Mouse (Mus musculus): ENCODE results near the gene Naa11. TPM values are rescaled to one million over a fixed set of nuclear protein-coding genes. Genes with fewer than 3 reads are reported as not detected.

Naa11 gene
- polyA plus RNA-seq, 1 experiment from 2014 or later, result not detected

- Histone ChIP-seq H3K4me3 (ENCODE audit: low read length) (no peak overlapping the region), H3K27ac (ENCODE audit: low read length) (no peak overlapping the region), H3K9ac (ENCODE audit: low read length) (no peak overlapping the region), H3K4me1 (replicated peaks; ENCODE audit: control insufficient read depth, insufficient read depth, low read length) (no peaks in the 10 kb centered on the region), H3K4me2 (ENCODE audit: low read depth, low read length) (no peak overlapping the region), H3K36me3 (ENCODE audit: control insufficient read depth, insufficient read depth, low read length) (no peaks in the 10 kb centered on the region), H3K27me3 (ENCODE audit: control insufficient read depth, insufficient read depth, low read depth, low read length) (no peaks in the 10 kb centered on the region), H3K9me3 (ENCODE audit: control insufficient read depth, low read length) (no peaks in the 10 kb centered on the region)
- no peak for ATAC-seq (ENCODE audit: low read depth)
- WGBS, result 87% methylated on average over 4 of the region's 4 CpGs
Measured at GRCm38 (mm10) chr5:97397585-97397984, 5.4 kb upstream of the Naa11 start.

- 37% methylated on average over 6 of the region's 6 CpGs for WGBS
- Histone ChIP-seq H3K27me3 (ENCODE audit: control insufficient read depth, insufficient read depth, low read depth, low read length) (no peaks in the 10 kb centered on the region), H3K4me1 (replicated peaks; ENCODE audit: control insufficient read depth, insufficient read depth, low read length) (peaks cover under 1% of the 10 kb centered on the region; the same call in 1 of the 2 replicates), H3K27ac (ENCODE audit: low read length) (no peak overlapping the region), H3K4me3 (ENCODE audit: low read length) (no peak overlapping the region), H3K9me3 (ENCODE audit: control insufficient read depth, low read length) (no peaks in the 10 kb centered on the region), H3K9ac (ENCODE audit: low read length) (no peak overlapping the region), H3K4me2 (ENCODE audit: low read depth, low read length) (no peak overlapping the region), H3K36me3 (ENCODE audit: control insufficient read depth, insufficient read depth, low read length) (no peaks in the 10 kb centered on the region)
- ATAC-seq (ENCODE audit: low read depth), result no peak
Measured at GRCm38 (mm10) chr5:97387622-97388021, 4.6 kb downstream of the Naa11 start.

GRCm38 (mm10) chr5:97384399-97384798 is 7.8 kb downstream of the Naa11 start:
- ATAC-seq (ENCODE audit: low read depth), result no peak
- Histone ChIP-seq H3K9ac (ENCODE audit: low read length) (no peak overlapping the region), H3K9me3 (ENCODE audit: control insufficient read depth, low read length) (no peaks in the 10 kb centered on the region), H3K4me1 (replicated peaks; ENCODE audit: control insufficient read depth, insufficient read depth, low read length) (peaks cover 3% of the 10 kb centered on the region; the same call in 1 of the 2 replicates), H3K36me3 (ENCODE audit: control insufficient read depth, insufficient read depth, low read length) (no peaks in the 10 kb centered on the region), H3K4me2 (ENCODE audit: low read depth, low read length) (no peak overlapping the region), H3K4me3 (ENCODE audit: low read length) (no peak overlapping the region), H3K27ac (ENCODE audit: low read length) (no peak overlapping the region), H3K27me3 (ENCODE audit: control insufficient read depth, insufficient read depth, low read depth, low read length) (no peaks in the 10 kb centered on the region)
- WGBS, result 57% methylated on average over 4 of the region's 4 CpGs

- Histone ChIP-seq H3K36me3 (ENCODE audit: control insufficient read depth, insufficient read depth, low read length) (no peaks in the 10 kb centered on the region), H3K4me1 (replicated peaks; ENCODE audit: control insufficient read depth, insufficient read depth, low read length) (peaks cover 3% of the 10 kb centered on the region; the same call in 1 of the 2 replicates), H3K9me3 (ENCODE audit: control insufficient read depth, low read length) (no peaks in the 10 kb centered on the region), H3K27ac (ENCODE audit: low read length) (no peak overlapping the region), H3K4me3 (ENCODE audit: low read length) (no peak overlapping the region), H3K4me2 (ENCODE audit: low read depth, low read length) (peak overlapping the region; percentile 29; the same call in 1 of the 2 replicates), H3K27me3 (ENCODE audit: control insufficient read depth, insufficient read depth, low read depth, low read length) (no peaks in the 10 kb centered on the region), H3K9ac (ENCODE audit: low read length) (no peak overlapping the region)
- ATAC-seq (ENCODE audit: low read depth), result peak; percentile 60
- WGBS, result 25% methylated on average over 14 of the region's 14 CpGs
Measured at GRCm38 (mm10) chr5:97382548-97383222, 9.5 kb downstream of the Naa11 start.

GRCm38 (mm10) chr5:97379976-97380375 is 12.2 kb downstream of the Naa11 start:
- Histone ChIP-seq H3K9ac (ENCODE audit: low read length) (no peak overlapping the region), H3K36me3 (ENCODE audit: control insufficient read depth, insufficient read depth, low read length) (no peaks in the 10 kb centered on the region), H3K9me3 (ENCODE audit: control insufficient read depth, low read length) (no peaks in the 10 kb centered on the region), H3K4me1 (replicated peaks; ENCODE audit: control insufficient read depth, insufficient read depth, low read length) (peaks cover 3% of the 10 kb centered on the region; the same call in 1 of the 2 replicates), H3K27me3 (ENCODE audit: control insufficient read depth, insufficient read depth, low read depth, low read length) (no peaks in the 10 kb centered on the region), H3K4me2 (ENCODE audit: low read depth, low read length) (no peak overlapping the region), H3K27ac (ENCODE audit: low read length) (no peak overlapping the region), H3K4me3 (ENCODE audit: low read length) (no peak overlapping the region)
- WGBS, result 54% methylated on average over 3 of the region's 3 CpGs
- ATAC-seq (ENCODE audit: low read depth), result no peak

GRCm38 (mm10) chr5:97364781-97365180 is 27.4 kb downstream of the Naa11 start:
- Histone ChIP-seq H3K4me3 (ENCODE audit: low read length) (no peak overlapping the region), H3K9me3 (ENCODE audit: control insufficient read depth, low read length) (no peaks in the 10 kb centered on the region), H3K4me2 (ENCODE audit: low read depth, low read length) (no peak overlapping the region), H3K4me1 (replicated peaks; ENCODE audit: control insufficient read depth, insufficient read depth, low read length) (no peaks in the 10 kb centered on the region), H3K9ac (ENCODE audit: low read length) (no peak overlapping the region), H3K27ac (ENCODE audit: low read length) (no peak overlapping the region), H3K27me3 (ENCODE audit: control insufficient read depth, insufficient read depth, low read depth, low read length) (no peaks in the 10 kb centered on the region), H3K36me3 (ENCODE audit: control insufficient read depth, insufficient read depth, low read length) (no peaks in the 10 kb centered on the region)
- no peak for ATAC-seq (ENCODE audit: low read depth)
- WGBS, result 58% methylated on average over 8 of the region's 8 CpGs

GRCm38 (mm10) chr5:97364252-97364651 is 27.9 kb downstream of the Naa11 start:
- no peak overlapping the region for H3K4me2 ChIP-seq (ENCODE audit: low read depth, low read length)
- no peak overlapping the region for H3K4me3 ChIP-seq (ENCODE audit: low read length)
- H3K4me1 ChIP-seq (replicated peaks; ENCODE audit: control insufficient read depth, insufficient read depth, low read length), result no peaks in the 10 kb centered on the region
- no peaks in the 10 kb centered on the region for H3K27me3 ChIP-seq (ENCODE audit: control insufficient read depth, insufficient read depth, low read depth, low read length)
- no peak overlapping the region for H3K27ac ChIP-seq (ENCODE audit: low read length)
- H3K9ac ChIP-seq (ENCODE audit: low read length), result no peak overlapping the region
- no peaks in the 10 kb centered on the region for H3K9me3 ChIP-seq (ENCODE audit: control insufficient read depth, low read length)
- WGBS, result 38% methylated on average over 8 of the region's 8 CpGs
- H3K36me3 ChIP-seq (ENCODE audit: control insufficient read depth, insufficient read depth, low read length), result no peaks in the 10 kb centered on the region
- no peak for ATAC-seq (ENCODE audit: low read depth)

- Histone ChIP-seq H3K9ac (ENCODE audit: low read length) (no peak overlapping the region), H3K36me3 (ENCODE audit: control insufficient read depth, insufficient read depth, low read length) (no peaks in the 10 kb centered on the region), H3K4me2 (ENCODE audit: low read depth, low read length) (no peak overlapping the region), H3K27me3 (ENCODE audit: control insufficient read depth, insufficient read depth, low read depth, low read length) (no peaks in the 10 kb centered on the region), H3K27ac (ENCODE audit: low read length) (no peak overlapping the region), H3K4me1 (replicated peaks; ENCODE audit: control insufficient read depth, insufficient read depth, low read length) (no peaks in the 10 kb centered on the region), H3K4me3 (ENCODE audit: low read length) (no peak overlapping the region), H3K9me3 (ENCODE audit: control insufficient read depth, low read length) (no peaks in the 10 kb centered on the region)
- ATAC-seq (ENCODE audit: low read depth), result no peak
- 30% methylated on average over 2 of the region's 2 CpGs for WGBS
Measured at GRCm38 (mm10) chr5:97362539-97362938, 29.6 kb downstream of the Naa11 start.

GRCm38 (mm10) chr5:97359104-97359503 is 33.1 kb downstream of the Naa11 start:
- Histone ChIP-seq H3K27me3 (ENCODE audit: control insufficient read depth, insufficient read depth, low read depth, low read length) (no peaks in the 10 kb centered on the region), H3K36me3 (ENCODE audit: control insufficient read depth, insufficient read depth, low read length) (no peaks in the 10 kb centered on the region)
- WGBS, result 53% methylated on average over 4 of the region's 4 CpGs

More at GRCm38 (mm10) chr5:97359104-97359503, 33.1 kb downstream of the Naa11 start:
- H3K9me3 ChIP-seq (ENCODE audit: control insufficient read depth, low read length), result no peaks in the 10 kb centered on the region
- no peak overlapping the region for H3K27ac ChIP-seq (ENCODE audit: low read length)
- no peak overlapping the region for H3K9ac ChIP-seq (ENCODE audit: low read length)
- H3K4me3 ChIP-seq (ENCODE audit: low read length), result no peak overlapping the region
- H3K4me1 ChIP-seq (replicated peaks; ENCODE audit: control insufficient read depth, insufficient read depth, low read length), result no peaks in the 10 kb centered on the region
- no peak for ATAC-seq (ENCODE audit: low read depth)
- no peak overlapping the region for H3K4me2 ChIP-seq (ENCODE audit: low read depth, low read length)
